In genomic region chr11:63951831-63952631, GRCm38 (mm10) we compare ENCODE assay signal across 8 mouse cellular contexts. TPM values are rescaled to one million over a fixed set of nuclear protein-coding genes. Genes with fewer than 3 reads are reported as not detected.
A peak's percentile ranks its signal among the peaks of the same experiment; 100 is the strongest.
DNase-seq lines count a peak whose midpoint lies in the region; ATAC-seq and TF ChIP-seq lines count a peak whose summit lies in the region.

No protein-coding gene starts in this region.

- no peaks in the 10 kb centered on the region for H3K9me3 ChIP-seq in forebrain, embryonic 10.5 days
- H3K9me3 ChIP-seq in heart, postnatal 0 days (replicated peaks; ENCODE audit: control insufficient read depth, low read length): no peaks in the 10 kb centered on the region

- no peak for TF ChIP-seq CTCF in heart, postnatal 0 days (IDR thresholded peaks at IDR 0.05; ENCODE audit: low read depth)

- H3K36me3 ChIP-seq in forebrain, embryonic 10.5 days (replicated peaks): no peaks in the 10 kb centered on the region
- H3K36me3 ChIP-seq in heart, postnatal 0 days (replicated peaks; ENCODE audit: control insufficient read depth, insufficient read depth, low read length): no peaks in the 10 kb centered on the region

- no peak for TF ChIP-seq EP300 in heart, postnatal 0 days (IDR thresholded peaks at IDR 0.05; ENCODE audit: low read depth)

- peak; percentile 30 for DNase-seq in thymus, postnatal 4 days
- DNase-seq in thymus, postnatal 10 days (ENCODE audit: low spot score in 2 of 2): no peak
- peak; percentile 62 for DNase-seq in forebrain, embryonic 10.5 days (ENCODE audit: extremely low spot score, low spot score)
- no peak for DNase-seq in heart, postnatal 0 days (ENCODE audit: low spot score)
- DNase-seq in kidney, postnatal 36 days: peak; percentile 31 to 54
- peak; percentile 27 for DNase-seq in urinary bladder, postnatal 25 days (ENCODE audit: low spot score)
- no peak for DNase-seq in thymus, postnatal 36 days

- peak; percentile 53; the same call in 1 of the 2 replicates for ATAC-seq in heart, postnatal 0 days (ENCODE audit: insufficient read depth, low read depth)
- peak; percentile 85 for ATAC-seq in megakaryocyte progenitor cell, adult 5-6 weeks (replicated peaks; ENCODE audit: poor library complexity)

- peaks cover 33% of the 10 kb centered on the region for H3K4me1 ChIP-seq in forebrain, embryonic 10.5 days
- H3K4me1 ChIP-seq in heart, postnatal 0 days (ENCODE audit: control insufficient read depth, insufficient read depth): peaks cover 9% of the 10 kb centered on the region

- H3K27ac ChIP-seq in forebrain, embryonic 10.5 days: 0 out of 2 replicates have a peak overlapping the region, but pooled peaks have one; percentile 22
- H3K27ac ChIP-seq in heart, postnatal 0 days (ENCODE audit: low read depth): no peak overlapping the region

- peak overlapping the region; percentile 51 for H3K4me2 ChIP-seq in heart, postnatal 0 days (ENCODE audit: low read depth, low read length)

- H3K27me3 ChIP-seq in forebrain, embryonic 10.5 days (ENCODE audit: poor library complexity, severe bottlenecking): peaks cover 96% of the 10 kb centered on the region
- H3K27me3 ChIP-seq in heart, postnatal 0 days (ENCODE audit: control insufficient read depth, insufficient read depth, low read length): no peaks in the 10 kb centered on the region; the same call in 1 of the 2 replicates

- H3K9ac ChIP-seq in heart, postnatal 0 days (replicated peaks; ENCODE audit: low read depth, low read length): no peak overlapping the region

- peak overlapping the region; percentile 47 for H3K4me3 ChIP-seq in forebrain, embryonic 10.5 days
- H3K4me3 ChIP-seq in heart, postnatal 0 days (ENCODE audit: low read depth, low read length): peak overlapping the region; percentile 15; the same call in 1 of the 2 replicates

- 5% methylated on average over 19 of the region's 19 CpGs for WGBS in forebrain, embryonic 10.5 days
- 11% methylated on average over 19 of the region's 19 CpGs for WGBS in heart, postnatal 0 days

RNA-seq across cellular contexts. Expression of gene Hs3st3b1, which starts 29.9 kb away (rescaled TPM):
- polyA plus RNA-seq in forebrain, embryonic 10.5 days (2016; fragmentation: Nextera tagmentation; extraction: Ambion mirVana): 4.8 and 5.7 TPM in 2 replicates
- 2.7 and 2.9 TPM in 2 replicates for total RNA-seq in heart, postnatal 0 days (2014; rRNA removed; ENCODE audit: low replicate concordance)
- 0.86 and 1.3 TPM in 2 replicates for polyA plus RNA-seq in heart, postnatal 0 days (2015; fragmentation: Nextera tagmentation; extraction: Ambion mirVana)
- total RNA-seq in megakaryocyte progenitor cell, adult 5-6 weeks (2015): 0.17 and 0.20 TPM in 2 replicates
- total RNA-seq in megakaryocyte progenitor cell, adult 5-6 weeks (2017): 0.14 and 0.37 TPM in 2 replicates

Comparison
In these comparisons a context has a peak if more than half of its experiments do, and no peak if none do; other contexts are left out.
1. DNase-seq: peak in thymus, postnatal 4 days (single experiment), forebrain, embryonic 10.5 days (single experiment), kidney, postnatal 36 days (2 of 2) and urinary bladder, postnatal 25 days (single experiment); none in thymus, postnatal 10 days (0 of 2), heart, postnatal 0 days (single experiment) and thymus, postnatal 36 days (0 of 2).